Mouse (Mus musculus) spleen, postnatal 36 days (tissue): Measurements from ENCODE around the gene Wnt7a.

Experiments used
- DNase-seq, 2 experiments: peaks; one replicate each; pipeline ENCODE4 v3.0.0; 2022; ENCODE audit warnings: low spot score in 2 of 2, mixed read lengths in 1 of 2

Gene Wnt7a

DNA sequence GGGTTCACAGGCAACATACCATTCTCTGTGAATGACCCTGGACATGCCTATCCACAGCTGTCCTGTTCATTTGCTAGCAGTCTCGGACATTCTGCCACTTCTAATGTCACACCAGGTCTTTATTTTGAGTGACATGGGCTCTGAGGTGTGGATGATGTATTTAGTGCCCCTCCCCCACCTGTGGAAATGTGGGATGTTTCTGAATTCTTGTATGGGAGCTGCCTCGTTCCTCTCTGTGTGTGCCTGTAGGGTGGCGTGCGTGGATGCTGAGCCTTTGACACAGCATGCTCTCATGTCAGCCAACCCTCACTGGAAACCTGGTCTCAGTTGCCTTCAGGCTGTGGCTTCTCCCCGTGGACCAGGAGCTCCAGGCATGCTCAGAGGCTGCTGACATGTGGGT is 66.1 kb downstream of the Wnt7a start:
- no peak for DNase-seq

DNA sequence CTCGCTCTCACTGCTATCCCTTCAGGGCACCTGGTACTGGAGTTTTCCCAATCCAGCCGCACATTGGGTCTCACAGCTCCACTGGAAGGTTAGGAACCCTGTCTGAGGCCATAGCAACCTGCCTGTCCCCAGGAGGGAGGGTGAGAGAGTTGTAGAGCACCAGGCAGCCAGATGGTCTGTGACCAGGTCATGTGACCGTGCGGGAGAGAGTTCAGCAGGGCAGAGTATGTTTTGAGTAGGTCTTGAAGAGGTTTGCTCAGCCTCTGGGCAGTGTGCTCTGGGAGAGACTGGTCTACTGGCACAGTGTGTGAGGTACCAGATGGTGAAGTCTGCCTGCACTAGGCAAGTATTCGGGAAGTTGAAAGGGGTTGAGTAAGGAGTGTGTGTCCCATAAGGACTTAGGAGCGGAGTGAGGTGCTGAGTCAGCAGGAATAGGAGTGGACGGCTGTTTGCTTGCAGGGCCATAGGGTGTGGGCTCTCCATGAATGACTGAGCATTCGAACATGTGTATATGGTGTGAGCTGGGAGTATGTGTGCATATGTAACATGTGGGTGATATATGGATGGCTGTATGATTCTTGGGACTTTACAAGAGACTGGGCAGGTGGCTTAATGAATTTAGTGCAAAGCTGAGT is 71.4 kb downstream of the Wnt7a start:
- DNase-seq = no peak

DNA sequence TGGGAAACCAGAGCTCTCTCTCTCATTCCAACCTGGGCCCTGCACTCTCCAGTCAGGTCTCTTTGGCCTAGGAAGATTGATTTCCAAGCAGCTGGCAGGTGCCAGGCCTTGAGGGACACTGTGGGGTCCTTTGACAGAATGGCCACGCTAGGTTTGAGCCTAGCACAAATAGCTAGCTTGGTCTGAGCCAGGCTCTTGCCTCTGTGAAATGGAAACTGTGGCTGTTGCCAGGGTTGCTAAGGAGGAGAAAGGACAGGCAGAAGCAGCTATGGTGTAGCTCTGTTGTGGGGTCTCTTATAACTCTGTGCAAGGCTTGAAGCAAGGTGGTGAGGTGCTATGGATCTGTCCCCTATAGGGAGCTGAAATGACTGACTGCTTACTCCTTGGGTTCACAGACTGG is 75.7 kb downstream of the Wnt7a start:
- DNase-seq = no peak

DNA sequence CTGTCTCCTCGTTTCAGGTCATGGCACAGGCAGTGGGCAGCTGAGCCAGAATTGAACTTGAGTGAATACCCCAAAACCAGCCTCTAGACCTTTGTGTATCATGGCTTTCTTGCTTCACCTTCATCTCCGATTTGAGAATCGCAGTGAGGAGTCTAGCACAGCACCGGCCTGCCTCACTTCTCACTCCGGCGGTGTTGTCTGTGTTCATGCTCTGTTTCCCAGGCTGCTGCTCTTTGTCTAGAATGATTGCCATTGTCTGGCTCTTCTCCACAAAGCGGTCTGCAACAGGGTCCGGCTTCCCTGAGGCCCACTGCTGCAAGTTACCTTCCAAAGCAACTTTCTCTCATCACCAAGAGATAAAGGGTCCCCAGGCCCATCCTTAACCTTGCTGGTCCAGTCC is 79.3 kb downstream of the Wnt7a start:
- DNase-seq = no peak

DNA sequence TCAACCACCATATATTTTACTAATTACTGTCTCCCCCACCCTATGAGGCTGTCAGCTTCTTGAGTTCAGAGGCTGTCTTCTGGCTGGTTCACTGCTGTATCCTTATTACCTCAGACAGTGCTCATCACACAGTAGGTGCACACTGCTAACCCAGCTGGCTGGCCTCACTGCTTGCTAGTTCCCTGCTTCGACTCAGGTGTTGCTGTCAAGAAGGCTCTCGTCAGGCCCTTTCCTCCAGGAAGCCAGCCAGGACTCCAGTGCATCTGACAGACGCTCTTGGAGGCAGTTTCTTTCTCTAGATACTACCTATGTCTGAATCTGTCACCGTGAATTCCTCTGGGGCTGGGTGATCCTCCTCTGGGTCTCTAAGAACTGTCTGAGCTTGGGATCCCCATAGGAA is 85.6 kb downstream of the Wnt7a start:
- no peak for DNase-seq

DNA sequence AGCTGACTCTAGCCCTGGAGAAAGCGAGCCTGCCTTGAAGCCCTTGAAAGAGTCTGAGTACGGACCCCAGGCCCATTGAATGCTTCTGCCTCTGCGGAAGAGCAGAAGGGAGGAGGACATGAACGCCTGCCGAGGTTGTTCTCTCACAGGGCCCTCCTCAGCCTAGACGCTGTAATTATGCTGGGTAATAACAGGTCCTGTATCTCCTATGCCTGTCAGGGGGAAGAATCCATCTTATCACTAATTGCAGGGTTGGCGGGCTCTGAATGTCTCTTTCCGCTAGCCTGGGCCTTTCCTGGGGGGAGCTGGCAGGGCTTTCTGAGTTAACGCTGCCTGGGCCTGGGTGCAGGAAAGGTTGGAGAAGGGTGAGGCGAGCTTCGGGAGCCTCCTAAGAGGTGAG is 86.4 kb downstream of the Wnt7a start:
- DNase-seq = no peak

DNA sequence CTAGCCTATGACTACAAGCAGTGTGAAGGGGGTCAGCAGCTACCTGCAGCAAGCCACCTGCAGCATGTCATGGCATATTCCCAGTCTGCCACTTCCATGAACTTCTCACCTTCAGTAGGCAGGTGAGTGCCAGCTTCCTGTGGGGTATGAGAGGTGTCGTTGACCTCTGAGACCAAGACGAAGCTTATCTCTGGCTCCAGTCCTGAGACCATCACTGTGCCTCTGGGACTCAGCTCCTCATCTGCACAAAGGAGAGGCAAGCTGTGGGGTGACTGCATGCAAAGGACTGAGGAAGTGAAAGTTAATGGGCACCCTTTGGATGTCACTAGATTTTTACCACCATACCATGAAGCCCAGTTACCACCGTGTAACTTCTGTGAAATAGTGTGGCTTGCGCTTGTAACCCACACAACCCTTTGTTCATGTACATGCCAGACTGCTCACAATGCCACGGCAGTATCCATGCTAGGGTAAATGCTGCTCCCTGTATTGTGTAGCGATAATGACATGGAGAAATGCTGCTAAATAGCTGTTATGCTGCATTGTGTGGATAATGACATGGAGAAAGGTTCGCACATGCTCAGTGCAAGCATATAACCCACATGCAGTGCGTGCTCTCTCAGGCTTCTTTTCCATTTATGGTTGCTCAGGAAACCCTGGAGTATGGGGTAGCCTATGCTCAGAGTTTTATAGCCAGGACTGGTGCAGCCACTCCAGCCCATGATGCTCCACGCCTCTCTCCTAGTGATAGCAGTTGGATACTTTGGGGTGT is 89.0 kb downstream of the Wnt7a start:
- DNase-seq = no peak
